8 mouse cellular contexts compared by ENCODE assay signal in the genomic region with DNA sequence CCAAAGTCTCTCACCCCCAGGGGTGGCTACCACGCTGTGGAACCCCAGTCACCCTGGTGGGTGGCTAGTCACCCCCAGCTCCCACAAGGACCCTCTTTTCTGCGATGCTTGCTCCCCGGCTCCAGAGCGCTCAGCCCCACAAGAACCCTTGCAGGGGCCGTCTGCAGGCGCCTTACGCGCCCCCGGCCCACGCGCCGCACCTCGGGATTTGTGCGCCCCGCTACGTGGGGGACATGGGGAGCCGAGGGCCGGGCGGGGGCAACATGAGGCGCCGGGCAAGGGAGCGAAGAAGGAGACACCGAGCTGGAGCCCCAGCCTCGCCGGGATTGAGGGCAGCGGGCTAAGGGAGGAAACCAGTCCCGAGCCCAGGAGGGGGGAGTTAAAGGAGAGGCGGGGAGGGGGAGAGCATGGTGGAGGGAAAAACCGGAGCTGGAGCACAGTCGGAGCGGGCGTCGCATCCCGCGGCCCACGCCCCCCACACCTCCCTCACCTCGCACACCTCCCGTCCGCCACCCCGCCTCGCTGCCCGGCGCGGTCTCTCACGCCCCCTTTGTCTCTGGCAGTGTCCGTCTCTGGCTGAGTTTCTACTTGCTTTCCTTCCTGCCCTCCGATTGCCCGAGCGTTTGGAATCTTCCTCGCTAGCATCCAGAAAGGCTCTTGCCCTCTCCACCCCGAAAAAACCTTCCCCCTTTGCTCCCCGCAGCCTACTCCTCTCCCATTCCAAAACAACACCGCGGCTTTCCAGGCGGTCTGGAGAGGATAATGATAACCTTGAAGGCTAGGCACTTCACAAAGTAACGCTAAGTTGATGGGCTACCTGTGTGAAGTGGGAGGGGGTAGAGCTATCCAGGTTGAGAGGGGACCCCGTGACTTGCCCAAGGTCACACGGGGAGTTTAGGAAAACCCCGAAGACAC. TPM values are rescaled to one million over a fixed set of nuclear protein-coding genes. Genes with fewer than 3 reads are reported as not detected.
DNase-seq lines count a peak whose midpoint lies in the region; ATAC-seq lines count a peak whose summit lies in the region.

Efnb3 (minus strand) TSS at position 355 of the 915 bp plus-strand sequence.

- no peak for DNase-seq in kidney, postnatal 25 days
- DNase-seq in embryo, embryonic 11 days = peak; percentile 92
- no peak for DNase-seq in left cerebral cortex, adult 8-10 months (ENCODE audit: low spot score in 2 of 2)
- no peak for DNase-seq in cerebellum, adult 9-11 months
- DNase-seq in urinary bladder, postnatal 14 days (ENCODE audit: low spot score) = no peak

- ATAC-seq in kidney, embryonic 16.5 days (ENCODE audit: low FRiP score, low TSS enrichment) = peak; percentile 69
- ATAC-seq in heart, embryonic 15.5 days (replicated peaks; ENCODE audit: insufficient number of reproducible peaks, insufficient read depth, low FRiP score, low read depth) = peak; percentile 44
- peak; percentile 65 for ATAC-seq in midbrain, embryonic 15.5 days (replicated peaks)

- peak within 1 kb of the TSS; percentile 99 for H3K4me2 ChIP-seq in kidney, embryonic 16.5 days (replicated peaks; ENCODE audit: low read depth, low read length)
- peak within 1 kb of the TSS; percentile 97 for H3K4me2 ChIP-seq in heart, embryonic 15.5 days
- peak within 1 kb of the TSS; percentile 92 for H3K4me2 ChIP-seq in midbrain, embryonic 15.5 days

- H3K4me1 ChIP-seq in kidney, embryonic 16.5 days (ENCODE audit: insufficient read depth, low read length) = peaks cover 36% of the 10 kb centered on the region
- H3K4me1 ChIP-seq in heart, embryonic 15.5 days (replicated peaks) = peaks cover 40% of the 10 kb centered on the region
- peaks cover 64% of the 10 kb centered on the region for H3K4me1 ChIP-seq in midbrain, embryonic 15.5 days

- peaks cover 18% of the 10 kb centered on the region for H3K36me3 ChIP-seq in kidney, embryonic 16.5 days (ENCODE audit: insufficient read depth, low read length)
- peaks cover 13% of the 10 kb centered on the region; the same call in 1 of the 2 replicates for H3K36me3 ChIP-seq in heart, embryonic 15.5 days
- no peaks in the 10 kb centered on the region; the same call in 1 of the 2 replicates for H3K36me3 ChIP-seq in midbrain, embryonic 15.5 days (replicated peaks)

- H3K4me3 ChIP-seq in kidney, embryonic 16.5 days (ENCODE audit: low read length) = peak within 1 kb of the TSS; percentile 68
- peak within 1 kb of the TSS; percentile 73 for H3K4me3 ChIP-seq in heart, embryonic 15.5 days
- peak within 1 kb of the TSS; percentile 74 for H3K4me3 ChIP-seq in midbrain, embryonic 15.5 days

- no peaks in the 10 kb centered on the region for H3K9me3 ChIP-seq in kidney, embryonic 16.5 days (ENCODE audit: low read length)
- no peaks in the 10 kb centered on the region for H3K9me3 ChIP-seq in heart, embryonic 15.5 days (replicated peaks)
- H3K9me3 ChIP-seq in midbrain, embryonic 15.5 days = no peaks in the 10 kb centered on the region

- WGBS in kidney, embryonic 16.5 days = 2% methylated on average over 56 of the region's 59 CpGs
- 2% methylated on average over 51 of the region's 59 CpGs for WGBS in heart, embryonic 15.5 days
- under 1% methylated on average over 58 of the region's 59 CpGs for WGBS in midbrain, embryonic 15.5 days

- 0 out of 2 replicates have a peak within 1 kb of the TSS, but pooled peaks have one; percentile 9 for H3K27ac ChIP-seq in kidney, embryonic 16.5 days (ENCODE audit: low read length)
- peak within 1 kb of the TSS; percentile 97 for H3K27ac ChIP-seq in heart, embryonic 15.5 days
- H3K27ac ChIP-seq in midbrain, embryonic 15.5 days = peak within 1 kb of the TSS; percentile 84

- H3K27me3 ChIP-seq in kidney, embryonic 16.5 days (ENCODE audit: insufficient read depth, low read length) = no peaks in the 10 kb centered on the region
- H3K27me3 ChIP-seq in heart, embryonic 15.5 days = peaks cover 8% of the 10 kb centered on the region; the same call in 1 of the 2 replicates
- no peaks in the 10 kb centered on the region for H3K27me3 ChIP-seq in midbrain, embryonic 15.5 days (replicated peaks)

- H3K9ac ChIP-seq in kidney, embryonic 16.5 days (replicated peaks; ENCODE audit: low read length) = peak within 1 kb of the TSS; percentile 82
- H3K9ac ChIP-seq in heart, embryonic 15.5 days = peak within 1 kb of the TSS; percentile 88
- H3K9ac ChIP-seq in midbrain, embryonic 15.5 days = peak within 1 kb of the TSS; percentile 90

RNA-seq across cellular contexts. Expression of gene Efnb3, which starts in this region (rescaled TPM):
- polyA plus RNA-seq in kidney, embryonic 16.5 days (2015; fragmentation: Nextera tagmentation; extraction: Ambion mirVana) = 11.8 and 12.6 TPM in 2 replicates
- polyA plus RNA-seq in heart, embryonic 15.5 days (2015; fragmentation: Nextera tagmentation; extraction: Ambion mirVana) = 53.8 and 59.7 TPM in 2 replicates
- 10 to 100 TPM; 89.2 to 96.6 (median 90.5) TPM for total RNA-seq in left cerebral cortex, adult 8-10 months (2022)
- 178 and 188 TPM in 2 replicates for polyA plus RNA-seq in midbrain, embryonic 15.5 days (2015; fragmentation: Nextera tagmentation; extraction: Ambion mirVana)

Comparison
In these comparisons a context has a peak if more than half of its experiments do, and no peak if none do; other contexts are left out.
1. H3K27ac ChIP-seq: peak in every context shown above with its lines; median percentile 97 in heart, embryonic 15.5 days; 84 in midbrain, embryonic 15.5 days; 9 in kidney, embryonic 16.5 days.